Mouse (Mus musculus) cortical plate, adult 2 months (tissue): ENCODE measurements around the gene Vps37d.

Experiments
- CTCF ChIP-seq: fragments of 200-500 bp; IDR thresholded peaks from 2 replicates; pipeline ENCODE4 v1.5.1; 2011; ENCODE audit warnings: mild to moderate bottlenecking, control low read depth, low read length; ENCODE audit not compliant: insufficient read depth; ENCODE audit errors: extremely low read depth
- POLR2A ChIP-seq: fragments of 200-500 bp; IDR thresholded peaks from 2 replicates; pipeline ENCODE4 v1.6.1; 2011; ENCODE audit warnings: mild to moderate bottlenecking, low read length, control low read depth; ENCODE audit not compliant: insufficient read depth; ENCODE audit errors: extremely low read depth

- TF ChIP-seq CTCF: no peak
- TF ChIP-seq POLR2A: no peak
These were observed 8.8 kb upstream of the Vps37d start for GRCm38 (mm10) chr5:135086871-135087270.
